Mouse (Mus musculus) adrenal gland, postnatal 4 days (tissue): ENCODE data around the gene Thpo. TPM values are rescaled to one million over a fixed set of nuclear protein-coding genes. Genes with fewer than 3 reads are reported as not detected.

Experiments
- DNase-seq, 2 experiments: peaks; one replicate each; pipeline ENCODE4 v3.0.0; 2021 to 2022; ENCODE audit warnings: low spot score in 2 of 2, mixed read lengths in 2 of 2
- total RNA-seq, 2 experiments: library from RNA; stranded (reverse); gene quantifications; 2 replicates each; pipeline ENCODE4 v1.2.3; 2021

Gene Thpo
- total RNA-seq, 2 experiments from 2014 or later = 3.8 to 5.0 TPM

DNA sequence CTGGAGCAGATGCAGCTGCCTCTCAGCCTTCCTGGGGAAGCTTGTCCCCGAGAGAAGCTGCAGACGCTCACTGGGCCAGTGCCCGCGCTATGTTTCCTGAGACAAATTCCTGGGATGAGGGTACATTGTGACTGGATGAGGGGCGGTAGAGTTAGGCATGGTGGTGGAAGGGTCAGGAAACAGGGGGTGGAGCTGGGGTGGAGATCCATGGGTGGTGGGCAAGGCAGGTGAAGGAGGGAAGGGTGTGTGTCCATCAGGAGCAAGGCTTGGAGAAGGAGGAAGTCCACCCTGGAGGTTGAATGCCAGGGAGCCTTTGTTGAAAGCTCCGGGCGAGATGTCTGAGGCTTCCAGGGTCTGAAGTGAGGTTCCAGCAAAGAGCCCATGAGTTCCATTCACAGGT, 9.0 kb downstream of the Thpo start:
- DNase-seq = no peak

DNA sequence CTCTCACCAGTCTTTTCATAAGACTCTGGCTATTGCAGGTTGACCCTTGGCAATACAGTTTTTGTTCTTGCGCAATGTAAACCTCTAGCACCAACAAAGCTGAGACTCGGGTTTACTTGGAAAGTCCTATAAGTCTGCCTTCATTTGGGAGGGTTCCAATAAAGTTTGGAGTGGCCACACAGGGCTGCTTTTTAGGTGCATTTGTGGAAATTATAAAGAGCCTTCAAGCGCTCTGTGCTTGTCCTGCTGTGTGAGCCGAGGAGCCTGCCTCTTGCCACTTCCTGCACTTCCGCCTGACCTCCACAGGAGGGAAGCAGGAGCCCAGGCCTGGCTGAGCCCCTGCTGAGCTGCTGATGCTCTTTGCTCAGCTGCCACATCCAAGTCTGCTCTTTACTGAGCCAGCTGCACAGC, 10.0 kb downstream of the Thpo start:
- DNase-seq = peak; percentile 46 to 56

- no peak for DNase-seq
Observed at GRCm38 (mm10) chr16:20723247-20723646, 11.1 kb downstream of the Thpo start.

- no peak for DNase-seq
Observed at GRCm38 (mm10) chr16:20722736-20723135, 11.6 kb downstream of the Thpo start.

GRCm38 (mm10) chr16:20721808-20722207, 12.5 kb downstream of the Thpo start:
- DNase-seq = no peak

GRCm38 (mm10) chr16:20717978-20718670, 16.2 kb downstream of the Thpo start:
- no peak for DNase-seq

DNA sequence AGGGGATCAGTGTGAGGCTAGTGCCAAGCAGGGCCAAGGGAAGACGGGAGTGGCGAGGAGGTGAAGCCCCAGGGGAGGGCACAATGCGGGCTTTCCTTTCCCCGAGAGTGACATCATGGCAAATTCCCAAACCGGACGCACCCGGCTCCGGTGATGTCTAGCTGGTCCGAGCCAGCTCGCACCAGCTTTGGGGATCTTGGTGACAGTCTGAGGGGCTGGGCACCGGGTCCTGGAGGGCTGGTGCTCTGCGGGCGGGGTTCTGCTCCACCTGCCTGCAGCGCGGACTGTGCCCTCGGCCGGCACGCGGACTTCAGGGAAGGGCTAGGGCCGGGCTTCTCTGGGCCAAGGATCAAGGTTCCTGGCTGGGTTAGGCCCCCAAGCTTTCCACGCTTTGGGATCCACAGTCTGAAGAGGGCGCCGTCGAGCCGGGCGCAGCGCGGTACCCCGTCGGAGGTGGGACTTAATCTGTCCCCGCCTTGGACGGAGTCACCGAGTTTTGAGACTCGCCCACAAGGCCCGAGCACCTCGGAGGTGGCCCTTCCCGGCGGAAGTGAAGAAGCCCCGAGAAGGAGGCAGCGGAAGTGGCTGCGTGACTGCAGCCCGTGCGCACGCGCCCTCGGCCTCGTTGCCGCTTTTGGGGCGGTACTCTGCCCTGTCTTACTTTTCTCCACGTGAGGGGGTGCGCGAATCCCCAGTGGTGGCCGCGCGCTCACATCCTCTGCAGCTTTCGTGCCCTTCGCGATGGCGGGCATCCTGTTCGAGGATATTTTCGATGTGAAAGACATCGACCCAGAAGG, 16.9 kb downstream of the Thpo start, which contains the start of the genes Polr2h and Clcn2:
Polr2h (plus strand) TSS at position 485 of the 797 bp plus-strand sequence.
Clcn2 (minus strand) TSS at position 566 of the 797 bp plus-strand sequence.
- peak; percentile 93 for DNase-seq

- DNase-seq = no peak
Observed at GRCm38 (mm10) chr16:20716841-20717180, 17.5 kb downstream of the Thpo start.

DNA sequence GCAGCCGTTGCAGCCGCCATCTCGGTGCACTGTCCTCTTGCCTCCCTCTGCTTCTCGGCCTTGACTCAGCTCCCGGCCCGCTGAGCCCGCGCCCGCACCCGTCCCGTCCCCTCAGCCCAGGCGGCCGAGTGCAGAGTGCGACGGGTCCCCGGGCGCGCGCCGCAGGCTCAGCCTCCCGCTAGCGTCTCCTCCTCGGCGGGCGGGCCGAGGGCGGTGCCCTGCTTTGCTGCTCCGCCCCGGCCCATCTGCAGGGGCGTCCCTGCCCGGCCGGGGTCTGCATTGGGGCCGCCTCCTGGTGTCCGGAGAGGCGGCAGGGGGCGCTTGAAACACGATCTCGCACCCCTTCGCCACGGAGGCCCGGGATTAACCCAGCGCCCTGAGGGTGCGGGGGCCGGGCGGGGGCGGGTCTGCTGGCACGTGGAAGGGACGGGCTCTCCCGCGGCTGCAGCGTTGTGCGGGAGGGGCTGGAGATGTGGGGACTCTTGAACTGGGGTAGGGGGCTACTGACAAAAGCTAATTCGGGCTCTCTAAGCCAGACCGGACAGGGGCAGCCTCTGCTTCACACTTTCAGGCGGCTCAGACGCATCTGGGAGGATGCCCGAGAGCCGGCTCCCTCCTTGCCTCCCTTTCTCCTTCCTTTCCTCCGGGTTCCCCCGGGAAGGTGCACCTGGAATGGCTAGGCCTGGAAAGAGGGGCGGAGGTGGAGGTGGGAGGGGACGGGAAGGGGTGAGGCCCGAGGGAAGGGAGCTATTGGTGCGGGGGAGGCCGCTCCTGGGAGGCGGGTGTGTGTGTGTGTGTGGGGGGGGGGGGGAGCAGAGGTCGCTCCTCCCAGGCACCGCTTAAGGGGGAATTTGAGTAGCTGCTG, 18.1 kb downstream of the Thpo start:
- peak; percentile 63 to 67 for DNase-seq

GRCm38 (mm10) chr16:20715566-20715965, 18.7 kb downstream of the Thpo start:
- DNase-seq = no peak

- DNase-seq = no peak
Observed at GRCm38 (mm10) chr16:20715161-20715560, 19.1 kb downstream of the Thpo start.

DNA sequence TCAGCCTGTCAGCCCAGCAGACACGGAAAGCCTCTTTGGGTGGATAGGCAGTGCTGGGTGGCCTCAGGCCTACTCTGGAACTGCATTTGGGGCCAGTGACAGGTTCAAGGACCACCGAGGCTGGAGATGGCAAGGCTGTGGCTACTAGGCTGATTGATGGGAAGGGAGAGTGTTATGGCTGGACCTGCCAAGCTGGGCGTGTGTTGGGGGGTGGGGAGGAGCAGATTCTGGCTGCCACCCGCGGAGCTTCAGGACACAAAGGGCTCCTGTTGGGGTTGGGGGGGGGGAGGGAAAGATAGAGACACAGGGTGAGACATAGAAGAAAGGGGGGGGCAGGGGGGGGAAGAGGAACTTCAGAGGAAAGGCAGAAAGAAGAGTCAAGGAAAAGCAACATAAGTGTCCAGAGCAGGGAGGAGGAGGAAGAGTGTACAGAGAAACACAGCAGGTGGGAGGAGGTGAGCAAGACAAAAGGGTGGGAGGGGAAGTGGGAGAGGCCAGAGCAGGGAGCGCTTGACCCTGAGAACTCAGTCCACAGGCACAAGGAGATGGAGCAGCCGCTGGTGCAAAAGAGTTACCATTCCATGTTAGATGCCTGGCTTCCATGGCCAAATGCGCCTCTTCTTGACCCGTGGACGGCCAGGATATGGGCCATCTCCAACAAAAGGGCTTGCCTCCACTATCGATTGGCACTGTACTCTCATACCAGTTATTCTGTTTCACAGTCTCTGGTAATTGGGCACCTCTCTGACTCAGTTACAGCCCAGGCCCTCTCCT, 19.8 kb downstream of the Thpo start:
- DNase-seq = no peak

- DNase-seq = no peak
Observed at GRCm38 (mm10) chr16:20712889-20713288, 21.4 kb downstream of the Thpo start.

- no peak for DNase-seq
Observed at GRCm38 (mm10) chr16:20712190-20712589, 22.1 kb downstream of the Thpo start.

DNA sequence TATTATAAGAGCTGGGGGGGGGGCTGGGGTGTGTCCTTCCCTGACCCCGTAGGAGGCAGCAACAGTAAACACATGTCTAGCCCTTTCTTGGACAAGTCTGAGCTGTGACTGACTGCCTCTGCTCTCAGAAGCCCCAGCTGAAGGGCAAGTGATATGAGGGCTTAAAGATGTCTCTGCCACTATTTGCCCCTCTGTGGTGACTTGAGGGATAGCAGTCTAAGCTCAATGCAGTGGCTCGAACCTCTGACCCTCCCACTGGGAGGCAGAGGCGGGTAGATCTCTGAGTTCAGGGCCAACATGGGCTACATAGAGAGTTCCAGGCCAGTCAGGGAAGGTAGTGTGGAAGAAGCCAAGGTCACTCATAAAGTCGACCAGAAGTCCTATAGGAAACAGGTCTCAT, 23.5 kb downstream of the Thpo start:
- DNase-seq = no peak

DNA sequence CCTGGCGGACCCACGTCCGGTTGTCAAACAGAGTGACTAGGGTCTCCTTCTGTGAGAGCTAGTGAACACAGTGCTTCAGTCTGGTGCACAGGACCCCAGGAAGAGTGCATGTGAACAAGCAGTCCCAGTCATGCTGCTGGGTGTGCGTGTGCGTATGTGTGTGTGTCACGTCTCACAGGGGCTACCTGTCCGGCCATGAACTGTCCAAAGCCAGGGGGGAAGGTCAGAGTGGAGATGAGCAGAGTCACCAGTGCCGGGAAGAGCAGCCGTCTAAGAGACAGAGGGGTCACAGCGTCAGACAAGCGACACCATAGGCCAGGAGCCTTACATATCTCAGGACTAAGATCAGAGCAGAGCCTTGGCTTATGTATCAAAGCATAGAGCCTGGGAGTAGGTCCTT, 23.9 kb downstream of the Thpo start:
- DNase-seq = no peak

GRCm38 (mm10) chr16:20708939-20709734, 25.2 kb downstream of the Thpo start:
- DNase-seq = no peak

- DNase-seq = no peak
Observed at GRCm38 (mm10) chr16:20708220-20708938, 25.9 kb downstream of the Thpo start.

- no peak for DNase-seq
Observed at GRCm38 (mm10) chr16:20706407-20707055, 27.8 kb downstream of the Thpo start.
